ENCODE assay signal across 16 mouse cellular contexts in genomic region chr13:60282543-60283251, GRCm38 (mm10).
DNase-seq lines count a peak whose midpoint lies in the region; ATAC-seq and TF ChIP-seq lines count a peak whose summit lies in the region.
"Had no signal": no experiment of that assay in that cellular context is flagged by ENCODE, and none has a peak within 500 bp of the region (broad histone marks: within the 10 kb centered on the region; RNA-seq: fewer than 3 reads in every experiment).

No protein-coding gene starts in this region.

- no peaks in the 10 kb centered on the region; the same call in 1 of the 2 replicates for H3K36me3 ChIP-seq in heart, adult 2 months (ENCODE audit: control insufficient read depth, insufficient read depth, low read length)
- H3K36me3 ChIP-seq in stomach, embryonic 14.5 days (ENCODE audit: control insufficient read depth, insufficient read depth, low read length) = no peaks in the 10 kb centered on the region
- no peaks in the 10 kb centered on the region for H3K36me3 ChIP-seq in stomach, postnatal 0 days (ENCODE audit: control insufficient read depth, insufficient read depth, low read length)
- no peaks in the 10 kb centered on the region for H3K36me3 ChIP-seq in myocyte (ENCODE audit: control insufficient read depth, insufficient read depth)
- H3K36me3 ChIP-seq: lung, embryonic 15.5 days; stomach, embryonic 15.5 days had no signal

- H3K4me1 ChIP-seq in heart, adult 2 months (ENCODE audit: control insufficient read depth, insufficient read depth, low read length) = peaks cover 4% of the 10 kb centered on the region; the same call in 1 of the 2 replicates
- peaks cover 10% of the 10 kb centered on the region for H3K4me1 ChIP-seq in stomach, embryonic 14.5 days (ENCODE audit: control insufficient read depth, insufficient read depth, low read length)
- no peaks in the 10 kb centered on the region for H3K4me1 ChIP-seq in stomach, postnatal 0 days (replicated peaks; ENCODE audit: control insufficient read depth, insufficient read depth)
- H3K4me1 ChIP-seq in embryonic fibroblast, embryonic 13.5 days (ENCODE audit: control insufficient read depth, insufficient read depth, low read length) = peaks cover 14% of the 10 kb centered on the region
- H3K4me1 ChIP-seq: lung, embryonic 15.5 days had no signal

- H3K9me3 ChIP-seq in stomach, embryonic 14.5 days (ENCODE audit: control insufficient read depth, low read depth, low read length) = no peaks in the 10 kb centered on the region
- H3K9me3 ChIP-seq in stomach, postnatal 0 days (ENCODE audit: control insufficient read depth, low read length) = no peaks in the 10 kb centered on the region
- H3K9me3 ChIP-seq: lung, embryonic 15.5 days; stomach, embryonic 15.5 days had no signal

- 71% methylated on average over 7 of the region's 7 CpGs for WGBS in heart, adult 2 months
- 53% methylated on average over 7 of the region's 7 CpGs for WGBS in stomach, embryonic 14.5 days
- WGBS in stomach, postnatal 0 days = 52% methylated on average over 7 of the region's 7 CpGs

- no peak for TF ChIP-seq POLR2A in heart, adult 2 months (IDR thresholded peaks at IDR 0.05; ENCODE audit: insufficient read depth, low read depth, low read length)
- TF ChIP-seq POLR2A in embryonic fibroblast, embryonic 13.5 days (IDR thresholded peaks at IDR 0.05; ENCODE audit: low read depth, low read length) = no peak
- TF ChIP-seq POLR2A in myocyte (IDR thresholded peaks at IDR 0.05; ENCODE audit: insufficient read length, low read depth) = no peak

- no peak overlapping the region for H3K9ac ChIP-seq in heart, adult 2 months (ENCODE audit: low read depth, low read length)
- H3K9ac ChIP-seq in stomach, embryonic 14.5 days (replicated peaks; ENCODE audit: low read depth, low read length) = no peak overlapping the region
- H3K9ac ChIP-seq in stomach, postnatal 0 days (ENCODE audit: low read length) = no peak overlapping the region
- H3K9ac ChIP-seq: lung, embryonic 15.5 days; stomach, embryonic 15.5 days had no signal

- DNase-seq in heart, postnatal 4 days = peak; percentile 35
- DNase-seq in heart, adult 2 months = no peak
- no peak for DNase-seq in stomach, postnatal 0 days (ENCODE audit: low spot score)
- DNase-seq in c-Kit-positive CD71-positive TER-119-positive erythroid progenitor cells, embryonic 14.5 days (ENCODE audit: low spot score) = no peak
- DNase-seq in gastrocnemius, postnatal 36 days = no peak
- DNase-seq: adrenal gland, adult 2 months; cerebellum, adult 9-10 months; heart, postnatal 14 days; kidney, postnatal 25 days; thymus, postnatal 25 days had no signal

- no peaks in the 10 kb centered on the region for H3K27me3 ChIP-seq in heart, adult 2 months (ENCODE audit: control insufficient read depth, insufficient read depth, low read length)
- H3K27me3 ChIP-seq in stomach, embryonic 14.5 days (ENCODE audit: control insufficient read depth, insufficient read depth, low read length) = no peaks in the 10 kb centered on the region
- no peaks in the 10 kb centered on the region for H3K27me3 ChIP-seq in stomach, postnatal 0 days (ENCODE audit: control insufficient read depth, insufficient read depth, low read length)
- H3K27me3 ChIP-seq in myocyte (ENCODE audit: control insufficient read depth, insufficient read depth, insufficient read length) = no peaks in the 10 kb centered on the region
- H3K27me3 ChIP-seq: lung, embryonic 15.5 days; stomach, embryonic 15.5 days had no signal

- no peak overlapping the region for H3ac ChIP-seq in myocyte (ENCODE audit: control insufficient read depth, insufficient read length)

- intact Hi-C loops in heart, adult 2 months (cut with DNase I) = no loop called here
- intact Hi-C loops in gastrocnemius, postnatal 36 days (cut with DNase I) = no loop called here

- TF ChIP-seq EP300 in heart, adult 2 months (IDR thresholded peaks at IDR 0.05; ENCODE audit: insufficient read depth, low read depth, low read length) = no peak
- TF ChIP-seq EP300 in stomach, postnatal 0 days (optimal IDR thresholded peaks at IDR 0.05) = no peak

- H3K4me3 ChIP-seq in heart, adult 2 months = no peak overlapping the region
- no peak overlapping the region for H3K4me3 ChIP-seq in stomach, embryonic 14.5 days (ENCODE audit: low read depth, low read length)
- no peak overlapping the region for H3K4me3 ChIP-seq in stomach, postnatal 0 days (ENCODE audit: low read depth, low read length)
- no peak overlapping the region for H3K4me3 ChIP-seq in embryonic fibroblast, embryonic 13.5 days (ENCODE audit: insufficient read depth, low read length)
- no peak overlapping the region for H3K4me3 ChIP-seq in myocyte
- H3K4me3 ChIP-seq: lung, embryonic 15.5 days; stomach, embryonic 15.5 days had no signal

- no peak for TF ChIP-seq CTCF in heart, adult 2 months (IDR thresholded peaks at IDR 0.05)
- TF ChIP-seq CTCF in stomach, postnatal 0 days (IDR thresholded peaks at IDR 0.05; ENCODE audit: low read depth) = no peak
- TF ChIP-seq CTCF in embryonic fibroblast, embryonic 13.5 days (IDR thresholded peaks at IDR 0.05; ENCODE audit: borderline replicate concordance, insufficient read depth, low read length) = no peak

- no peak overlapping the region for H3K4me2 ChIP-seq in stomach, embryonic 14.5 days (replicated peaks; ENCODE audit: low read depth, low read length)
- no peak overlapping the region for H3K4me2 ChIP-seq in stomach, postnatal 0 days (replicated peaks; ENCODE audit: low read depth)
- H3K4me2 ChIP-seq in myocyte (ENCODE audit: low read depth) = no peak overlapping the region
- H3K4me2 ChIP-seq: lung, embryonic 15.5 days; stomach, embryonic 15.5 days had no signal

- H3K79me2 ChIP-seq in heart, adult 2 months (replicated peaks; ENCODE audit: control insufficient read depth, insufficient read depth, low read length) = no peaks in the 10 kb centered on the region
- no peaks in the 10 kb centered on the region for H3K79me2 ChIP-seq in myocyte (ENCODE audit: control insufficient read depth, insufficient read depth)

- H3K27ac ChIP-seq in heart, adult 2 months = no peak overlapping the region
- peak overlapping the region; percentile 3; the same call in 1 of the 2 replicates for H3K27ac ChIP-seq in stomach, embryonic 14.5 days (ENCODE audit: low read length)
- no peak overlapping the region for H3K27ac ChIP-seq in stomach, postnatal 0 days (replicated peaks)
- peak overlapping the region; percentile 39; the same call in 1 of the 2 replicates for H3K27ac ChIP-seq in embryonic fibroblast, embryonic 13.5 days (ENCODE audit: insufficient read depth, low read length)
- H3K27ac ChIP-seq: lung, embryonic 15.5 days; stomach, embryonic 15.5 days had no signal

- ATAC-seq in stomach, embryonic 14.5 days (ENCODE audit: insufficient number of reproducible peaks, insufficient read depth, low FRiP score, low read depth) = no peak
- no peak for ATAC-seq in stomach, postnatal 0 days (ENCODE audit: low FRiP score, low TSS enrichment)
- ATAC-seq: forebrain, embryonic 16.5 days had no signal

TF ChIP-seq in myocyte, 11 proteins besides CTCF, POLR2A, EP300 and RAD21:
- TF ChIP-seq TCF12 (IDR thresholded peaks at IDR 0.05; ENCODE audit: insufficient read depth, poor library complexity, severe bottlenecking) (no peak), MYOG (IDR thresholded peaks at IDR 0.05; ENCODE audit: control insufficient read depth in 1 of 3, insufficient read depth in 1 of 3, insufficient read length in 2 of 3, low read depth in 2 of 3) (peak in 2 of 3 experiments; percentile 16 to 84), MYOD1 (IDR thresholded peaks at IDR 0.05; ENCODE audit: control insufficient read depth in 1 of 3, insufficient read length in 2 of 3, low read depth in 2 of 3) (peak in 2 of 3 experiments; percentile 73 to 77), SRF (IDR thresholded peaks at IDR 0.05; ENCODE audit: control insufficient read depth, insufficient read length, low read depth) (no peak)

Comparison
In these comparisons a context has a peak if more than half of its experiments do, and no peak if none do; other contexts are left out.
1. H3K27ac ChIP-seq: peak in stomach, embryonic 14.5 days (single experiment) and embryonic fibroblast, embryonic 13.5 days (single experiment); none in heart, adult 2 months (single experiment) and stomach, postnatal 0 days (single experiment).